Mouse (Mus musculus) lung, postnatal 0 days (tissue): Measurements from ENCODE around the gene H2afb2. TPM values are rescaled to one million over a fixed set of nuclear protein-coding genes. Genes with fewer than 3 reads are reported as not detected.

ENCODE experiments used
- ATAC-seq: fragments of 200-750 bp; cut with Nextera tagmentation; 2 replicates; pipeline ENCODE4 v1.8.0; 2017; ENCODE audit warnings: moderate library complexity
- DNase-seq: peaks from one replicate; pipeline ENCODE4 v3.0.0-alpha.2; 2016; ENCODE audit warnings: low spot score
- H3K27ac ChIP-seq: fragments of 300-500 bp; sonication (generic); 2 replicates; pipeline ENCODE4 v1.5.1; 2014; ENCODE audit warnings: antibody characterized with exemption, mild to moderate bottlenecking, low read length, mixed read lengths
- H3K27me3 ChIP-seq: fragments of 300-500 bp; sonication (generic); replicated peaks from 2 replicates; pipeline ENCODE4 v1.6.1; 2014; ENCODE audit warnings: low read length, mixed read lengths; ENCODE audit not compliant: insufficient read depth
- H3K36me3 ChIP-seq: fragments of 300-500 bp; sonication (generic); 2 replicates; pipeline ENCODE4 v1.6.1; 2014; ENCODE audit warnings: low read length, mixed read lengths; ENCODE audit not compliant: insufficient read depth
- H3K4me1 ChIP-seq: fragments of 300-500 bp; sonication (generic); 2 replicates; pipeline ENCODE4 v1.6.1; 2014; ENCODE audit warnings: antibody characterized with exemption, low read depth, low read length, mixed read lengths; ENCODE audit not compliant: insufficient read depth
- H3K4me2 ChIP-seq: fragments of 300-500 bp; sonication (generic); replicated peaks from 2 replicates; pipeline ENCODE4 v1.6.1; 2014; ENCODE audit warnings: low read depth, mild to moderate bottlenecking, low read length, moderate library complexity, mixed read lengths
- H3K4me3 ChIP-seq: fragments of 300-500 bp; sonication (generic); 2 replicates; pipeline ENCODE4 v1.5.1; 2014; ENCODE audit warnings: low read depth, low read length
- H3K9ac ChIP-seq: fragments of 300-500 bp; sonication (generic); replicated peaks from 2 replicates; pipeline ENCODE4 v1.6.1; 2014; ENCODE audit warnings: low read depth, mild to moderate bottlenecking
- H3K9me3 ChIP-seq: fragments of 300-500 bp; sonication (generic); 2 replicates; pipeline ENCODE4 v1.6.1; 2016; ENCODE audit warnings: low read length, mixed read lengths
- CTCF ChIP-seq: IDR thresholded peaks from 2 replicates; pipeline ENCODE4 v1.5.1; 2016; ENCODE audit warnings: antibody characterized with exemption, mild to moderate bottlenecking
- EP300 ChIP-seq: IDR thresholded peaks from 2 replicates; pipeline ENCODE4 v1.6.1; 2016; ENCODE audit warnings: antibody characterized with exemption, mild to moderate bottlenecking, control low read depth
- WGBS: fragments of 180-500 bp; shearing (Covaris S2); extraction: QIAGEN DNeasy Blood & Tissue Kit; methylation state at CpG from one replicate; pipeline ENCODE4 v1.1.7; 2014; 5-methylcytosine and 5-hydroxymethylcytosine counted together
- polyA plus RNA-seq: library from polyadenylated mRNA; unstranded; fragments of >200 nt; fragmentation: Nextera tagmentation; extraction: Ambion mirVana; gene quantifications from 2 replicates; pipeline ENCODE4 v1.2.1, GENCODE M21; 2015

Gene H2afb2
- polyA plus RNA-seq, result not detected in 2 replicates

GRCm38 (mm10) chrX:116680878-116681277, at the start of gene H2afb2:
H2afb2 (plus strand) TSS chrX:116681178.
- WGBS, result 82% methylated on average over 6 of the region's 6 CpGs
- Histone ChIP-seq H3K27ac (no peak within 1 kb of the TSS), H3K27me3 (no peaks in the 10 kb centered on the region), H3K4me2 (no peak within 1 kb of the TSS), H3K9ac (no peak within 1 kb of the TSS), H3K9me3 (no peaks in the 10 kb centered on the region), H3K4me1 (no peaks in the 10 kb centered on the region), H3K4me3 (no peak within 1 kb of the TSS), H3K36me3 (no peaks in the 10 kb centered on the region)
- DNase-seq (no peak), ATAC-seq (no peak)
- no peak for TF ChIP-seq CTCF
- TF ChIP-seq EP300, result no peak

Other genes with a start within 250 kb of the H2afb2 start
- gene Cpxcr1, start 232.2 kb upstream of the H2afb2 start, polyA plus RNA-seq, result not detected in 2 replicates